Mouse (Mus musculus) forebrain, embryonic 15.5 days (tissue): ENCODE data around the gene Ralgapa2. TPM values are rescaled to one million over a fixed set of nuclear protein-coding genes. Genes with fewer than 3 reads are reported as not detected.

ENCODE experiments used
- ATAC-seq: fragments of 200-750 bp; cut with Nextera tagmentation; replicated peaks from 2 replicates; pipeline ENCODE4 v1.8.0; 2017; ENCODE audit warnings: mild to moderate bottlenecking, moderate TSS enrichment, moderate library complexity
- H3K27ac ChIP-seq: fragments of 300-500 bp; sonication (generic); replicated peaks from 2 replicates; pipeline ENCODE4 v1.5.1; 2015; ENCODE audit warnings: mild to moderate bottlenecking, inconsistent platforms
- H3K27me3 ChIP-seq: fragments of 300-500 bp; sonication (generic); 2 replicates; pipeline ENCODE4 v1.6.1; 2015; ENCODE audit warnings: inconsistent platforms
- H3K36me3 ChIP-seq: fragments of 300-500 bp; sonication (generic); 2 replicates; pipeline ENCODE4 v1.6.1; 2015; ENCODE audit warnings: mild to moderate bottlenecking, inconsistent platforms
- H3K4me1 ChIP-seq: fragments of 300-500 bp; sonication (generic); 2 replicates; pipeline ENCODE4 v1.6.1; 2015; ENCODE audit warnings: inconsistent platforms
- H3K4me2 ChIP-seq: fragments of 300-500 bp; sonication (generic); replicated peaks from 2 replicates; pipeline ENCODE4 v1.6.1; 2015; ENCODE audit warnings: mild to moderate bottlenecking, inconsistent platforms
- H3K4me3 ChIP-seq: fragments of 300-500 bp; sonication (generic); 2 replicates; pipeline ENCODE4 v1.5.1; 2015; ENCODE audit warnings: mild to moderate bottlenecking, inconsistent platforms
- H3K9ac ChIP-seq: fragments of 300-500 bp; sonication (generic); replicated peaks from 2 replicates; pipeline ENCODE4 v1.6.1; 2015; ENCODE audit warnings: mild to moderate bottlenecking, inconsistent platforms
- H3K9me3 ChIP-seq: fragments of 300-500 bp; sonication (generic); 2 replicates; pipeline ENCODE4 v1.6.1; 2016; ENCODE audit warnings: inconsistent platforms
- WGBS: fragments of 180-500 bp; shearing (Covaris S2); methylation state at CpG from one replicate; pipeline ENCODE4 v1.1.7; 2015; ENCODE audit warnings: mixed read lengths; 5-methylcytosine and 5-hydroxymethylcytosine counted together
- polyA plus RNA-seq: library from polyadenylated mRNA; unstranded; fragments of >200 nt; fragmentation: Nextera tagmentation; extraction: Ambion mirVana; gene quantifications from 2 replicates; pipeline ENCODE4 v1.2.1, GENCODE M21; 2015

Ralgapa2 gene
- polyA plus RNA-seq, 1 experiment from 2014 or later: 14.2 TPM

GRCm38 (mm10) chr2:146313811-146314210, 198.3 kb downstream of the Ralgapa2 start:
- WGBS: 61% methylated on average over 4 of the region's 4 CpGs
- H3K4me2 ChIP-seq: no peak overlapping the region
- no peak overlapping the region for H3K4me3 ChIP-seq
- no peak overlapping the region for H3K9ac ChIP-seq
- H3K9me3 ChIP-seq: no peaks in the 10 kb centered on the region
- H3K36me3 ChIP-seq: no peaks in the 10 kb centered on the region
- H3K4me1 ChIP-seq: peaks cover 24% of the 10 kb centered on the region
- H3K27me3 ChIP-seq: no peaks in the 10 kb centered on the region
- H3K27ac ChIP-seq: no peak overlapping the region
- ATAC-seq: no peak

GRCm38 (mm10) chr2:146310760-146311159, 201.4 kb downstream of the Ralgapa2 start:
- H3K36me3 ChIP-seq: no peaks in the 10 kb centered on the region
- no peak overlapping the region for H3K9ac ChIP-seq
- 83% methylated on average over 3 of the region's 3 CpGs for WGBS
- peaks cover 28% of the 10 kb centered on the region for H3K4me1 ChIP-seq
- H3K9me3 ChIP-seq: no peaks in the 10 kb centered on the region
- no peak overlapping the region for H3K4me2 ChIP-seq
- peak overlapping the region; percentile 56 for H3K27ac ChIP-seq
- no peak for ATAC-seq
- H3K4me3 ChIP-seq: no peak overlapping the region
- no peaks in the 10 kb centered on the region for H3K27me3 ChIP-seq

GRCm38 (mm10) chr2:146310291-146310690, 201.9 kb downstream of the Ralgapa2 start:
- Histone ChIP-seq H3K4me3 (no peak overlapping the region), H3K9me3 (no peaks in the 10 kb centered on the region), H3K27me3 (no peaks in the 10 kb centered on the region), H3K36me3 (no peaks in the 10 kb centered on the region), H3K27ac (peak overlapping the region; percentile 56), H3K4me1 (peaks cover 28% of the 10 kb centered on the region), H3K9ac (no peak overlapping the region), H3K4me2 (no peak overlapping the region)
- 42% methylated on average over 6 of the region's 6 CpGs for WGBS
- peak; percentile 78 for ATAC-seq

GRCm38 (mm10) chr2:146309413-146309812, 202.7 kb downstream of the Ralgapa2 start:
- H3K4me2 ChIP-seq: no peak overlapping the region
- H3K4me3 ChIP-seq: no peak overlapping the region
- peaks cover 28% of the 10 kb centered on the region for H3K4me1 ChIP-seq
- WGBS: 64% methylated on average over 2 of the region's 2 CpGs
- H3K27me3 ChIP-seq: no peaks in the 10 kb centered on the region
- no peak overlapping the region for H3K9ac ChIP-seq
- peak overlapping the region; percentile 56 for H3K27ac ChIP-seq
- no peaks in the 10 kb centered on the region for H3K9me3 ChIP-seq
- H3K36me3 ChIP-seq: no peaks in the 10 kb centered on the region
- ATAC-seq: peak; percentile 90

- Histone ChIP-seq H3K27me3 (no peaks in the 10 kb centered on the region), H3K4me2 (no peak overlapping the region), H3K9ac (no peak overlapping the region), H3K27ac (no peak overlapping the region), H3K9me3 (no peaks in the 10 kb centered on the region), H3K4me1 (peaks cover 37% of the 10 kb centered on the region), H3K4me3 (no peak overlapping the region), H3K36me3 (no peaks in the 10 kb centered on the region)
- ATAC-seq: no peak
- WGBS: 53% methylated on average over 3 of the region's 3 CpGs
Observed at GRCm38 (mm10) chr2:146307060-146307459, 205.1 kb downstream of the Ralgapa2 start.

GRCm38 (mm10) chr2:146302094-146302699, 209.9 kb downstream of the Ralgapa2 start:
- Histone ChIP-seq H3K4me3 (no peak overlapping the region), H3K4me1 (peaks cover 36% of the 10 kb centered on the region), H3K9ac (no peak overlapping the region), H3K27me3 (no peaks in the 10 kb centered on the region), H3K27ac (peak overlapping the region; percentile 79), H3K4me2 (no peak overlapping the region), H3K9me3 (no peaks in the 10 kb centered on the region), H3K36me3 (no peaks in the 10 kb centered on the region)
- peak; percentile 87 for ATAC-seq
- WGBS: 5% methylated on average over 9 of the region's 9 CpGs

GRCm38 (mm10) chr2:146300500-146301020, 211.6 kb downstream of the Ralgapa2 start:
- peak overlapping the region; percentile 79 for H3K27ac ChIP-seq
- ATAC-seq: peak; percentile 48; the same call in 1 of the 2 replicates

GRCm38 (mm10) chr2:146299841-146300460, 212.2 kb downstream of the Ralgapa2 start:
- H3K4me2 ChIP-seq: no peak overlapping the region
- 12% methylated on average over 3 of the region's 3 CpGs for WGBS
- no peaks in the 10 kb centered on the region for H3K27me3 ChIP-seq
- no peak overlapping the region for H3K4me3 ChIP-seq
- peak; percentile 87 for ATAC-seq
- H3K9ac ChIP-seq: no peak overlapping the region
- peaks cover 34% of the 10 kb centered on the region for H3K4me1 ChIP-seq
- peak overlapping the region; percentile 79 for H3K27ac ChIP-seq
- no peaks in the 10 kb centered on the region for H3K9me3 ChIP-seq
- no peaks in the 10 kb centered on the region for H3K36me3 ChIP-seq

More at GRCm38 (mm10) chr2:146300500-146301020, 211.6 kb downstream of the Ralgapa2 start:
- H3K4me1 ChIP-seq: peaks cover 34% of the 10 kb centered on the region
- no peaks in the 10 kb centered on the region for H3K27me3 ChIP-seq
- H3K4me2 ChIP-seq: no peak overlapping the region
- no peak overlapping the region for H3K9ac ChIP-seq
- H3K9me3 ChIP-seq: no peaks in the 10 kb centered on the region
- WGBS: 16% methylated on average over 1 of the region's 1 CpGs
- H3K4me3 ChIP-seq: no peak overlapping the region
- no peaks in the 10 kb centered on the region for H3K36me3 ChIP-seq

- no peaks in the 10 kb centered on the region for H3K9me3 ChIP-seq
- WGBS: 69% methylated on average over 9 of the region's 9 CpGs
- H3K4me1 ChIP-seq: peaks cover 40% of the 10 kb centered on the region
- no peak overlapping the region for H3K9ac ChIP-seq
- no peaks in the 10 kb centered on the region for H3K36me3 ChIP-seq
- H3K27me3 ChIP-seq: no peaks in the 10 kb centered on the region
- H3K27ac ChIP-seq: peak overlapping the region; percentile 23; the same call in 1 of the 2 replicates
- ATAC-seq: no peak
- H3K4me3 ChIP-seq: no peak overlapping the region
- H3K4me2 ChIP-seq: no peak overlapping the region
Observed at GRCm38 (mm10) chr2:146293538-146293937, 218.6 kb downstream of the Ralgapa2 start.

- peaks cover 49% of the 10 kb centered on the region for H3K4me1 ChIP-seq
- H3K27ac ChIP-seq: peak overlapping the region; percentile 83
- H3K4me3 ChIP-seq: no peak overlapping the region
- H3K36me3 ChIP-seq: no peaks in the 10 kb centered on the region
- no peaks in the 10 kb centered on the region for H3K9me3 ChIP-seq
- H3K27me3 ChIP-seq: no peaks in the 10 kb centered on the region
- H3K4me2 ChIP-seq: no peak overlapping the region
- peak; percentile 96 for ATAC-seq
- WGBS: 4% methylated on average over 14 of the region's 14 CpGs
- no peak overlapping the region for H3K9ac ChIP-seq
Observed at GRCm38 (mm10) chr2:146290871-146291637, 221.1 kb downstream of the Ralgapa2 start.

GRCm38 (mm10) chr2:146290366-146290765, 221.8 kb downstream of the Ralgapa2 start:
- Histone ChIP-seq H3K9me3 (no peaks in the 10 kb centered on the region), H3K27ac (peak overlapping the region; percentile 83), H3K27me3 (no peaks in the 10 kb centered on the region), H3K9ac (no peak overlapping the region; the same call in 1 of the 2 replicates), H3K36me3 (no peaks in the 10 kb centered on the region), H3K4me1 (peaks cover 50% of the 10 kb centered on the region), H3K4me3 (no peak overlapping the region), H3K4me2 (no peak overlapping the region)
- peak; percentile 49 for ATAC-seq
- 50% methylated on average over 6 of the region's 6 CpGs for WGBS

GRCm38 (mm10) chr2:146289394-146289793, 222.8 kb downstream of the Ralgapa2 start:
- WGBS: 60% methylated on average over 4 of the region's 4 CpGs
- no peak overlapping the region for H3K4me2 ChIP-seq
- no peak for ATAC-seq
- no peaks in the 10 kb centered on the region for H3K9me3 ChIP-seq
- H3K27me3 ChIP-seq: no peaks in the 10 kb centered on the region
- H3K9ac ChIP-seq: no peak overlapping the region
- H3K4me3 ChIP-seq: no peak overlapping the region
- H3K36me3 ChIP-seq: no peaks in the 10 kb centered on the region
- peak overlapping the region; percentile 44 for H3K27ac ChIP-seq
- peaks cover 50% of the 10 kb centered on the region for H3K4me1 ChIP-seq
